Mouse (Mus musculus) telencephalon, adult 2 months (tissue): Measurements from ENCODE around the gene Efna5.

Experiments
- DNase-seq: peaks from one replicate; pipeline ENCODE4 v3.0.0-alpha.2; 2011; ENCODE audit warnings: low read depth, low spot score

Gene Efna5

DNA sequence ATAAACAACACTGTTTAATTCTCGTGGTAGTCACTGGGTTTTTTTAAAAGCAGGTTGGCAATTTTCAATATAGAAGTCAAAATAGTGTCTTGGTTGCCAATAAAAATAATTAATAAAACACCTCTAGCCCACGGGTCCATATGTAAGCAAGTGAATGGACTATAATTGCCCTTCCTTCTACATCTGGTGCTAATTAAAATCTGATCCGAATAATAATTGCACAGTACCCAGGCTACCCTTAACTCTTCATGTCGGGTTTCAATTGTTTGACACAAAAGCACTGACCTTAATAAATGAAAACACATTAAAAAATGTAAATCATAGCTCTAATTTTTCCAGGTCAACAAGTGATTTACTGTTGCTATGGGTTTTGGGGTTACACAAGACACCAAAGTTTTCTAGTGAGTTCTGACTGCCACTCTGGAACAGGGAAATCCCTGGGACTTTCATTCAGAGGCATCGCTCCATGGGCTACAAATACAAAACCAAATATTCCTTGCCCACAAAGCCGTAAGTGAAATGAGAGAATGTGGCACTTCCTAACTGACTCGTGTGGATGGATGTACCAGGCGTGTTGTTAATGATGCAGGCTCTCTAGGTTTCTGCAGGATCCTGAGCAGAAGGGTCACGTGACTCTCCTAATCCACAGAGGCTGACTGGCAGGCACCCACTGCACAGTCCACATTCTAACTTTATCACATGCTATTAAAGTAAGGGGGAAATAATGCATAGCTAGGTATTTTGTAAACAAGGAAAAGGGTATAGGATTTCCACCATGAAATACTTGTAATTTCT lies 178.9 kb downstream of the Efna5 start:
- no peak for DNase-seq

GRCm38 (mm10) chr17:62700791-62701602 lies 180.1 kb downstream of the Efna5 start:
- DNase-seq, result no peak

GRCm38 (mm10) chr17:62694958-62695437 lies 186.1 kb downstream of the Efna5 start:
- no peak for DNase-seq

- DNase-seq, result no peak
Measured at GRCm38 (mm10) chr17:62692242-62692641, 188.9 kb downstream of the Efna5 start.

GRCm38 (mm10) chr17:62691201-62691715 lies 189.9 kb downstream of the Efna5 start:
- no peak for DNase-seq

DNA sequence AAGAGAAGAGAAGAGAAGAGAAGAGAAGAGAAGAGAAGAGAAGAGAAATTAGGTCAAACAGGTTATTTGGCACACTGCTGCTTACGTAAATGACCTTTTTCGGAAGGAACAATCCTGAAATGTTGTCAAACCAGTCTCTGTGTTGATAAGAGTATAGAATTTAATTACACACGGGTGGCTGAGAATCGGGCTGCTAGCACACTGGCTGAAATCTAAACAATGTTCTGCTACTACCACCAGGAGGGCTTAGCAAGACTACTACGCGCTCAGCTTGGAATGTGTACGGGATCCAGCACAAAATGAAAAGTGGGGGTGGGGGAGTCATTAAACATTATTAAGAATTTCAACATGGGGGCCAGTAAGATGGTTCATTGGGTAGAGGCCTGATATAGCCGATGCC lies 190.9 kb downstream of the Efna5 start:
- no peak for DNase-seq

DNA sequence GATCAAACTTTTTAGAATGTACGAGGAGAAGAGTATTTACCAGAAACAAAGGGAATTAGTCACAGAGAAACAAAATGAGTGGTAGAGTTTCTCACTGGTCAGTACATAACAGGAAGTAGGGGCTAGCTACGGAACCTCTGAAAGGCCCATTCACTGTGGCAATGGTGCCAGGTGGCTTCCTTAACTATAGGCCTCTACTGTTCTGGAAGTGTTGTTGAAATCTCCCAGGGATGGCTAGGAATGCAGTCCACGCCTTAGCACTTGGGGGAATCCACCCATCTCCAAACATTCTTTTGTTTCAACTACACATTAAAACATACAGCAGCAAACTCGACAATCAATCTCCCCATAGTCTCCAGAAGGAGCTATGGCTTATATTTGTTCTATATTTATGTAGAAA lies 191.5 kb downstream of the Efna5 start:
- no peak for DNase-seq

GRCm38 (mm10) chr17:62687369-62687768 lies 193.7 kb downstream of the Efna5 start:
- DNase-seq, result peak; percentile 18

DNA sequence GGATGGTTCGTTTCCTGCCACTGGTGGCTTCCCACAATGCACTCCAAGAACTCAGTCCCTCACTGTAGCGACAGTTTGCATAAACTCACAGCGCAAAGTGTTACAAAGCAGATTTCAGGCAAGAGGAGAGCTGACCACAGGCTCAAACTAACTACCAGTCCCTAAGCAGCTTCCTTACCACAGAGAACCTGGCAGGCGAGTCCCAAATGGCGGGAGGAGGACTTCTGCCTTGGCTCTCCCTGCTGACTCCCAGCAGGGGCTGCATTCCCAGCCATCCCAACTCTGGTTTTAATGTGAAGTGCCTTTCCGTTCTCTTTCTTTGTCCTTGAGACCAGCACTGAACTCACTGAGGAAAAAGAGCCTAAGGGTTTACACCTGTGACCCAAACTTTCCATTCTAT lies 195.9 kb downstream of the Efna5 start:
- no peak for DNase-seq

- no peak for DNase-seq
Measured at GRCm38 (mm10) chr17:62683142-62683541, 198.0 kb downstream of the Efna5 start.

DNA sequence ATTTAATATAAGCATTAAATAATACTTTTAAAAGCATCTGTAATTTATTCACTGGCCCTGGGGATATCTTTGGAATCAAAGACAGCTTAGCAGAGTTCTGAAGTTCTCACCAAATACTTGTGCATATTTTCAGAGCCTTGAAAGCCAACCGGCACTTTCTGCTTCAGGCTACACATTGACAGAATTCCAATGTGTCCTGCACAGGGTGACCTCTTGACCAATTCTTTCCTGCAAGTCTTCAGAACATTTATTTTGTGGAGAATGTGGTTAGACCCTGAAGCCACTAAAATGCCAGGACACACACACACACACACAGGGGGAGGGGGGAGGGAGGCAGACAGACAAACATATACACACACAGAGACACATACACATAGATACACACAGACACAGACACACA lies 199.4 kb downstream of the Efna5 start:
- no peak for DNase-seq

GRCm38 (mm10) chr17:62680737-62681136 lies 200.4 kb downstream of the Efna5 start:
- no peak for DNase-seq

DNA sequence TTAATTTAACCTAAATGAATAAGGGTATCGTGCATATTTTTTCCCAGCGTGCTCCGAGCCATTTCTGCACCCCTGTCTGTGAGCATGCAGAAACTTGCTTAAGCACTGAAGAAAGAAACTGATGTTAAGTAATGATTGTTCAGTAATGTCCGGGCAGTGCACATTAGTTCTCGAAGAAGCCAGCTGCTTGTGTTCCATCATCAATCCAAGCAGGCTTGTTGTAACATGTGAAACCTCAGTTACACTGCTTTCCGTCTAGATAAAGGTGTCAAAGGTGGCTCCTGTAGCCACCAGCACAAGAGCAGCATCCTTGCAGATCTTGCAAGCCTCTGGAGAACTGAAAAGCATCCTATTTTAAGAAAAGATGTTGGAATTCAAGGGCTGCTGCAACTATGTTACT lies 204.3 kb downstream of the Efna5 start:
- DNase-seq, result no peak

DNA sequence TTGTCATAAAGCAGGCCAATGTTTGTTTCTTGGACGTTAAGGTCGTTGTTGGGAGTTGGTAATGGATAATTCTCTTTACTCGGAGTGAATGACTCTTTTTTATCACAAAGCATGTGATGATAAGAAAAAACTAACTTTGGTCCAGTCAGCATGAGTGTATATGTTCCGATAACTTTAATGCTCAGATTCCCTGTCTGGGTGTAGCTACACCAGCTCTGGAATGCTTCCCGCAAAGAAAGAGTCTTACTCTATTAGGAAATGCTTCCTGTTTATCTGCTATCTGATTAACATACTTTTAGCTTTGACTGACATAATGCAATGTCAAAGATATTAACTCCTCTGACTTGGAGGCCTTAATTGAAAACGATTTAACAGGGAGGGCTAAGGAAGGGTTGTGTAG lies 204.7 kb downstream of the Efna5 start:
- no peak for DNase-seq

DNA sequence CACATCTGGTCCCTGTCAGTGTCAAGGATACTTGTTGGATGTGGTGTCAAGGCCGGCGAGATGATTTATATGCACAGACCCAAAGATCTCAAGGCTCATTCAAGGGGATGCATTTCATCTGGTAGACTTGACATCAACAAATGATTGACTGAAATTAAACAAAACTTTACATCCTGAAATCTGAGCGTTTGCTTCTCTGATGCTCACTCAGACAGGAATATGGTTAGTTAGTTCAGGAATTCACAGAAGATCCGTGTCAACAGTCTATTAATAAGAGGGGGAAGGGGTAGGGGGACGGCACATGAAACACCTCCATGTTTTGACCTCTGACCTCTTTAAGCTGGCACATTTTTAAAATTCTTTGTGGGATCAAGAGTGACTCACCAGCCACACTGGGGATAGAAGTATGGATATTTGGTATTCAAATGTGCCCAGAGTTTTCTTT lies 205.3 kb downstream of the Efna5 start:
- no peak for DNase-seq

DNA sequence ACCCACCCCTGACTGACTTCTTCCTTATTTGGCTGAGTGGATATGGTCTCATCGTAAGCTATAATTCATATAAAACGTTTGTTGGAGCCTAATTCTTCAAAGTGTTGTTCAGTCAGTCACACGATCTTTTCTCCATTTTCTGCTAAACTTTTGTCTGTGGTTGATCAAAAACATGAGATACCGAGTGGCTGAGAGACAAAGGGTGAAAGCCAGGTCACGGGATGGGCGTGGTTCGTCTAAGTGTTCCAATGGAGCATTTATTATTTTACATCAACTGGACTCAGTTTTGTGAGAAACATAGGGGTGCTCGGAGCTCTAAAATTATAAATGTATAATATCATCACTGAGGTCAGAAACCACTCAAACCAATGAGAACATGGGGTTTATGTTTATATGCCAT lies 209.0 kb downstream of the Efna5 start:
- no peak for DNase-seq

GRCm38 (mm10) chr17:62666761-62667160 lies 214.4 kb downstream of the Efna5 start:
- no peak for DNase-seq

DNA sequence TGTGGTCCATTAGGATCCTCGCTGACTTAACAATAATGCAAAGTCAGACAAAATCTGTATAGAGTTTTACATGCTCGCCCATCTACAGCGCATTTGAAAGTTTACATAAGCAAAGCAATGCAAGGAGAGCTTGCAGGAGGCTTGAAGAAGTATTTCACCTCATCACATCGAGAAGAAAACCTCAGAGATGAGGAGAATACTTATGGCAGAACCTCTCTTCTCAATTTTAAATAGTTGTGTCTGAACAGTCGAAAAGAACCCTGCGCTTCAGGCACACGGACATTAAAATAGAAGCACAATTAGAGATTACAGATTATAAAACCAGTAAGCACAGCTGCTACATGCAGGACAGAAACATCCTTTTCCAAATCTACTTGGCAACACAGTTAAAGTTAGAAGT lies 215.3 kb downstream of the Efna5 start:
- DNase-seq, result no peak

GRCm38 (mm10) chr17:62664709-62665108 lies 216.4 kb downstream of the Efna5 start:
- no peak for DNase-seq

DNA sequence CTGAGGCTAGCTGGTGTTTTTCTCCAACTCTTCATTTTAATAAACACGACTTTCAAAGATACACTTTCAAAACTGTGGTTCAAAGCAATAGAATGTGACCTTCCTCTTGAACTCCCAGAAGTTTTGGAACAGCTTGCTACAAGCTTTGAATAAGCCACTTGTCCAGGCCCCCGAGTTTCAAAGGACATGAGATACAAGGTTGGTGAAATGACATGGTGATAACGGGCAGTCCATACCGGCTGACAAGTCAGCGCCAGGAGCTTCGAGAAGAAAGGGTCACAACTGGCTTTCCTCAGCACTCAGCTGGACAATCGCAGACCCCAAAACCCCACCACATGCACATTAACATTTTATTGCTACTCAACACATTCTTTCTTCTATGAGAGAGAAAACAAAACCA lies 219.3 kb downstream of the Efna5 start:
- DNase-seq, result no peak

DNA sequence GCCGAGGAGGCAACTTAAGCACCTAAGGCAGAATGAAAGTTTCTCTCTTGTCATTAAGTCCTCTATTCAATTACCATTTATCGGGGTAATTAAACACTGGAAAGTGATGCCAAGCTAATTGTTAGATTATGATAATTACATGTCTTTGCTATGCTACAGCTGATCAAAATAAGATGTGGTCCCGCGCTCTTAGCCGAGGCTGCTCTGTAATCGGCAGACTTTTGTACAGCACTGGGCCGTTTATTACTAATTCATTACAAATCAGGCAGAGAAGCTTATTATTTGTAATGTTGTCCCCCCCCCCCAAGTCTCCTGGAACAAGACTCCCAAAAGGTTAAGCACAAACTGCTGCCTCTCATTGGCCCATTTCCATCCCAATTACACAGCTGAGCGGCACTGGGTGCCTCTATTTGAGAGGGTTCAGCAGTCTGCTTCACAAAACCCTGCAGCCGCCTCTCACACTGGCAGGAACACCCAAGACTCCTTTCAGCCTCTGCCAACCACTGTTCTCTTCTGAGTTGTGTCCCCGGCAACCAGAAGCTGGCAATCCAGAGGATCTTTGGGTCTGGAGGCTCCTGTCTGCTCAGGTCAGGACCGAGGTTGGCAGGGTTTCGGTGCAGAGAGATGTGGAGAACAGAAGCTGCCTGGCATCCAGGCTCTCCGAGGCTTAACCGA lies 221.5 kb downstream of the Efna5 start:
- DNase-seq, result no peak
